Mouse (Mus musculus) hindbrain, postnatal 0 days (tissue): ENCODE results near the gene Gm10282. TPM values are rescaled to one million over a fixed set of nuclear protein-coding genes. Genes with fewer than 3 reads are reported as not detected.

Source experiments
- ATAC-seq: fragments of 200-750 bp; cut with Nextera tagmentation; 2 replicates; pipeline ENCODE4 v1.8.0; 2017; ENCODE audit warnings: mild to moderate bottlenecking, moderate TSS enrichment, moderate library complexity
- DNase-seq: peaks from one replicate; pipeline ENCODE4 v3.0.0-alpha.2; 2015; ENCODE audit warnings: low spot score
- H3K27ac ChIP-seq: fragments of 300-500 bp; sonication (generic); 2 replicates; pipeline ENCODE4 v1.5.1; 2014; ENCODE audit warnings: mild to moderate bottlenecking
- H3K27me3 ChIP-seq: fragments of 300-500 bp; sonication (generic); 2 replicates; pipeline ENCODE4 v1.6.1; 2014; ENCODE audit warnings: low read length, mixed read lengths; ENCODE audit not compliant: insufficient read depth
- H3K36me3 ChIP-seq: fragments of 300-500 bp; sonication (generic); 2 replicates; pipeline ENCODE4 v1.6.1; 2014; ENCODE audit warnings: low read length, mixed read lengths; ENCODE audit not compliant: insufficient read depth
- H3K4me1 ChIP-seq: fragments of 300-500 bp; sonication (generic); 2 replicates; pipeline ENCODE4 v1.6.1; 2014; ENCODE audit warnings: antibody characterized with exemption, low read length, mixed read lengths; ENCODE audit not compliant: insufficient read depth
- H3K4me2 ChIP-seq: fragments of 300-500 bp; sonication (generic); 2 replicates; pipeline ENCODE4 v1.6.1; 2014; ENCODE audit warnings: low read depth, mild to moderate bottlenecking, low read length, moderate library complexity, mixed read lengths
- H3K4me3 ChIP-seq: fragments of 300-500 bp; sonication (generic); 2 replicates; pipeline ENCODE4 v1.5.1; 2014; ENCODE audit warnings: low read length
- H3K9ac ChIP-seq: fragments of 300-500 bp; sonication (generic); replicated peaks from 2 replicates; pipeline ENCODE4 v1.6.1; 2014; ENCODE audit warnings: mild to moderate bottlenecking, low read length, moderate library complexity, mixed read lengths
- H3K9me3 ChIP-seq: fragments of 300-500 bp; sonication (generic); 2 replicates; pipeline ENCODE4 v1.6.1; 2016; ENCODE audit warnings: low read length, mixed read lengths
- CTCF ChIP-seq: IDR thresholded peaks from 2 replicates; pipeline ENCODE4 v1.5.1; 2016; ENCODE audit warnings: antibody characterized with exemption, control low read depth, low read depth
- WGBS: fragments of 180-500 bp; shearing (Covaris S2); extraction: QIAGEN DNeasy Blood & Tissue Kit; methylation state at CpG from one replicate; pipeline ENCODE4 v1.1.7; 2014; 5-methylcytosine and 5-hydroxymethylcytosine counted together
- polyA plus RNA-seq: library from polyadenylated mRNA; unstranded; fragments of >200 nt; fragmentation: Nextera tagmentation; extraction: Ambion mirVana; gene quantifications from 2 replicates; pipeline ENCODE4 v1.2.1, GENCODE M21; 2015
- total RNA-seq: library from RNA; depleted of rRNA; stranded (reverse); fragments of >200 nt; gene quantifications from 2 replicates; pipeline ENCODE4 v1.2.3, GENCODE M21; 2014

Gm10282 gene
- total and polyA plus RNA-seq, 2 experiments from 2014 or later, result 1.5 to 12.3 TPM

DNA sequence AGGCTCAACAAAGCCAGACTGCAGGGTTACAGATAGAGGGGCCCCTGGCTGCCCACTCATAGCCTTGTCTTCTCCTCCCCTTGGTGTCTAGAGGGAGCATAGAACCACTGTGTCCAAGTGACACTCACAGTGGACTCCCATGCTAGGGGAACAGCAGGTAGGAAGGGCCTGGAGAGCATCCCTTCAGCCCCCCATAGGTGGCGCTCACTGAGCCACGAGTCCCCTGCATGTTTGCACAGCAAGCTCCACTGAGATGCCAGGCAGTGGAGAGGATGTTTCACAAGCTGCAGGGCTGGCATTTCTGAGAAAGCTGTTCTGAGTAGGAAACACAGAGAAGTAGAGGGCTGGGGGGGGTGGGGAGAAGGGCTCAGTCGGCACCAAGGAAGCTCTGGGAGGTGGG is 32.7 kb downstream of the Gm10282 start:
- ATAC-seq (no peak; the same call in 1 of the 2 replicates), DNase-seq (peak; percentile 65)
- whole genome bisulfite sequencing, result 13% methylated on average over 3 of the region's 3 CpGs
- Histone ChIP-seq H3K9me3 (no peaks in the 10 kb centered on the region), H3K36me3 (no peaks in the 10 kb centered on the region), H3K27me3 (no peaks in the 10 kb centered on the region), H3K9ac (no peak overlapping the region), H3K27ac (no peak overlapping the region), H3K4me1 (no peaks in the 10 kb centered on the region), H3K4me3 (no peak overlapping the region), H3K4me2 (no peak overlapping the region)
- TF ChIP-seq CTCF, result peak; percentile 66

DNA sequence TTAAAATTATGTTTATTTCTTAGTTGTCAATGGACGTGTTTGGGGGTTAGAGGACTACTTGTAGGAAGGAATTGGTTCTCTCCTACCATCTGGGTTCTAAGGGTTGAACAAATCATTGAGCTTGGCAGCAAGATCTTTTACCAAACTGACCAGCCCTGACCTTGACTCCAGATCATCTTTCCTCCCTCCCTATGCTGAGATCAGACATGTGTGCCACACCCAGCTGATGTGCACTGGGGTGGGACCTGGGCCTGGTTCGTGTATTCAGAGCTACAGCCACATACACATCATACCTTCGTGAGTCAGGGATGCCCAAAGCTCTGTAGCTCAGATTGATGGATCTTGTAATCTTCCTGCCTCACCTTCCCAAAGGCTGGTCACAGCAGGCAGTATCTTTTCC is 33.4 kb downstream of the Gm10282 start:
- Histone ChIP-seq H3K27me3 (no peaks in the 10 kb centered on the region), H3K4me3 (no peak overlapping the region)
- ATAC-seq, result no peak

DNA sequence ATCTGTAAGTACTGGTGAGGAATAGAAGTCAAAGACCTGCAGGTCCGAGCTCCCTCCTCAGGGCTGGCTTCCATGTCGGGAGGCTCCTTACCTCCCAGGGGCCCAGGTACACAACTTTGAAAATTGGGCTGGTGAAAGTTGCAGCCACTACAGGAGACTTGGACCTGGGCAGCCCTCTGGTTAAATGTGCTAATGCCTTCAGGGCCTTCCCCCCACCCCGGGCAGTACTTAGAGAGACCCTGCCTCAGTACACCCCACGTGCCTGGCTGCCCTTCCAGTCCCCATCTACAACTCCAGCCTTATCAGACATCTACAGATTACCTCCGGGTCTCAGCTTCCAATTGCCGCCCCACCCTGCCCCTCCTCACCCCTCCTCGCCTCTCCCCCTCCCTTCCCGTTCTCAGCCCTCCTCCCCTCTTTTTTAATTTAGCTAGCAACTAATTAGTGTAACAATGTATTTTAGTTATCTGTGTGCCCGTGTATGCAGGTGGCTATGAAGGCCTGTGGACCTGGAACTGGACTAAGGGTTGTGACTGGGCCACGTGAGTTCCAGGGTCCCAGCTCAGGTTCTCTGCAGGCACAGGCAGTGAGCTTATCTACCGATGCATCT is 33.9 kb downstream of the Gm10282 start:
- Histone ChIP-seq H3K27me3 (no peaks in the 10 kb centered on the region), H3K4me2 (no peak overlapping the region), H3K27ac (no peak overlapping the region), H3K9ac (no peak overlapping the region), H3K9me3 (no peaks in the 10 kb centered on the region), H3K4me1 (no peaks in the 10 kb centered on the region), H3K4me3 (no peak overlapping the region), H3K36me3 (no peaks in the 10 kb centered on the region)
- TF ChIP-seq CTCF, result no peak
- WGBS, result 80% methylated on average over 11 of the region's 11 CpGs
- ATAC-seq (no peak), DNase-seq (no peak)

More for the DNA sequence above, 33.4 kb downstream of the Gm10282 start:
- no peak for DNase-seq
- H3K9me3 ChIP-seq, result no peaks in the 10 kb centered on the region
- H3K4me1 ChIP-seq, result no peaks in the 10 kb centered on the region
- no peak overlapping the region for H3K4me2 ChIP-seq
- no peak overlapping the region for H3K27ac ChIP-seq
- 72% methylated on average over 3 of the region's 3 CpGs for WGBS
- H3K36me3 ChIP-seq, result no peaks in the 10 kb centered on the region
- no peak for TF ChIP-seq CTCF
- no peak overlapping the region for H3K9ac ChIP-seq

DNA sequence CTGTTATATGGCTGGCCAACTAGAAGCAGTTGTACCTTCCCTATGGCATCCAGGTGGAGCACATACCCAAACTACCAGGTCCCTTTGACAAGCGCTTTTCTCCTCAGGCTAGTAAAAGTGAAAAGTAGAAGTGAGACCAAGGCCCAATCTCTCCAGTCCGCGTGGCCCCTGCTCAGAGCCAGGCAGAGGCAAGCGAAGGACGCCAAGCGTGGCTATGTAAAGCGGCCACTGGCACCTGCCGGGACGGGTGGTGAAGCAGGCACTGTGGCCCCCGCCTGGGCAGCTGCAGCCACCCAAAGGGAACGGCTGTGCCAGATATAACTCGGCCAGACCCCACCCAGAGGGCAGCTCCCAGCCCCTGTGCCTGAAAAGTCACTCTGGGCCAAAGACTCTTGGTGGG is 34.5 kb downstream of the Gm10282 start:
- H3K9me3 ChIP-seq, result no peaks in the 10 kb centered on the region
- ATAC-seq, result no peak
- WGBS, result 86% methylated on average over 12 of the region's 12 CpGs

DNA sequence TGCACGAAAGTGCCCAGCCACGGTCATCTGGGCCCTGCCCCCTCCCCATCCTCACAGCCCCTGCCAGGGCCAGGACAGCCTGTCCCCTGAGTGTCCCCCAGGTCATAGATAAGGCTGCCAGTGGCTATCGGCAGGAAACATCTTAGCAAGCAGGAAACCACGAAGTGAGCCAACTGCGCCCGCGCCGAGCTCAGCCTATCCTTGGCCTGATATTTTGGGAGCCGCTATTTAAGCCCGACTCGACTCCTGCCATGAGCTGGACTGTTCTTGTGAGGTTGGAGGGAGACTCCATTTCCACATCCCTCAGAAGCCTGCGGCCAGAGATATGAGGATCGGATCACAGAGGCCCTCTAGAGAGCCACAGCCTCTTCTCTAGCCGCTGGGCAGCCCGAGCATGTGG is 36.7 kb downstream of the Gm10282 start:
- Histone ChIP-seq H3K36me3 (no peaks in the 10 kb centered on the region), H3K27me3 (no peaks in the 10 kb centered on the region), H3K9me3 (no peaks in the 10 kb centered on the region), H3K4me1 (no peaks in the 10 kb centered on the region), H3K4me3 (no peak overlapping the region), H3K27ac (peak overlapping the region; percentile 41; the same call in 1 of the 2 replicates), H3K9ac (no peak overlapping the region), H3K4me2 (no peak overlapping the region)
- 82% methylated on average over 15 of the region's 15 CpGs for WGBS
- no peak for TF ChIP-seq CTCF
- ATAC-seq, result no peak; the same call in 1 of the 2 replicates
- DNase-seq, result no peak

More for the DNA sequence above, 34.5 kb downstream of the Gm10282 start:
- Histone ChIP-seq H3K36me3 (no peaks in the 10 kb centered on the region), H3K4me2 (no peak overlapping the region), H3K4me3 (no peak overlapping the region), H3K27me3 (no peaks in the 10 kb centered on the region), H3K4me1 (no peaks in the 10 kb centered on the region), H3K9ac (no peak overlapping the region), H3K27ac (no peak overlapping the region)
- DNase-seq, result no peak
- no peak for TF ChIP-seq CTCF

DNA sequence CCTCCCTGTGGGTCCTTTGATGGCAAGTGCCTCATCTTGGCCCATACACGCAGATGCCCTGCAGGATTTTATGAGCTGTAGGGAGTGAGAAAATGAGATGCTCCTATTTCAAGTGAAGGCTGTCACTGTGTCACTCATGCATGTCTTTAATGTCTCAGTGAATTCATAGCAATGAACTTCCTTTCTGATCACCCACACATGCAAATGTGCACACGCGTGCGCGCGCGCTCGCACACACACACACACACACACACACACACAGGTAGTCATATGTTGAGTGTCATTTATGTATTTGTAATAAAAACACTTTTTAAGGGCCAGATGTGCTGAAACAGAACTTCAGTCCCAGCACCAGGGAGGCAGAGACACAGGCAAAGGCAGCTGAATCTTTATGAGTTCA is 38.0 kb downstream of the Gm10282 start:
- H3K36me3 ChIP-seq, result no peaks in the 10 kb centered on the region
- no peak overlapping the region for H3K4me2 ChIP-seq
- no peaks in the 10 kb centered on the region for H3K9me3 ChIP-seq
- no peak for ATAC-seq
- no peaks in the 10 kb centered on the region for H3K4me1 ChIP-seq
- H3K9ac ChIP-seq, result no peak overlapping the region
- H3K27ac ChIP-seq, result no peak overlapping the region
- WGBS, result 96% methylated on average over 8 of the region's 8 CpGs
- no peak for DNase-seq
- no peak for TF ChIP-seq CTCF
- no peaks in the 10 kb centered on the region for H3K27me3 ChIP-seq
- no peak overlapping the region for H3K4me3 ChIP-seq

DNA sequence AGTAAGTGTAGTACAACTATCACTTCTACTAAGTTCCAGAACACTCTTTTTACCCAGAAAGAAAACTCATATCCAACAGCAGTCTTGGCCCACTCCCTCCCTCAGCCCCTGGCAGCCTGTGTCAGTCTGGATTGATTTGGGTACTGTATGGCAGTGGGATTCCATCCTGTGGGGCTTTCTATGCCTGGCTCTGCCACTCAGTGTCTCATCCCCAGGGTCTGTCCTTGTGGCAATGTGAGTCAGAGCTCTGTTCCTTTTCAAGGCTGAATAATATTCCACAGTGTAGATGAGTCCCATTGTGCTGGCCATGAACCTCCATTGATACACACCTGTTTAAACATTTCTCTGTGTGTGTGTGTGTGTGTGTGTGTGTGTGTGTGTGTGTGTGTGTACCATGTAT is 38.4 kb downstream of the Gm10282 start:
- no peaks in the 10 kb centered on the region for H3K4me1 ChIP-seq
- H3K4me3 ChIP-seq, result no peak overlapping the region

More for the DNA sequence above, 38.4 kb downstream of the Gm10282 start:
- no peak for ATAC-seq
- Histone ChIP-seq H3K36me3 (no peaks in the 10 kb centered on the region), H3K9me3 (no peaks in the 10 kb centered on the region), H3K27ac (no peak overlapping the region), H3K27me3 (no peaks in the 10 kb centered on the region), H3K9ac (no peak overlapping the region), H3K4me2 (no peak overlapping the region)
- TF ChIP-seq CTCF, result no peak
- DNase-seq, result no peak
